Mouse (Mus musculus) mouse embryonic stem cell (cell line): ENCODE measurements around the gene Pde6d.

Experiments
- in situ Hi-C, 2 experiments: fragments of 300-500 bp; cut with MboI; formaldehyde crosslinking; loops; 1 replicate in 1 of 2; 3 replicates in 1 of 2; pipeline ENCODE4 v1.14.3; 2019 to 2020; ENCODE audit warnings: low sequenced_read_pairs in 2 of 2, low pct_unique_long_range_greater_than_20kb in 1 of 2, mixed read lengths in 1 of 2; ENCODE audit not compliant: unreplicated experiment in 1 of 2

Gene Pde6d

DNA sequence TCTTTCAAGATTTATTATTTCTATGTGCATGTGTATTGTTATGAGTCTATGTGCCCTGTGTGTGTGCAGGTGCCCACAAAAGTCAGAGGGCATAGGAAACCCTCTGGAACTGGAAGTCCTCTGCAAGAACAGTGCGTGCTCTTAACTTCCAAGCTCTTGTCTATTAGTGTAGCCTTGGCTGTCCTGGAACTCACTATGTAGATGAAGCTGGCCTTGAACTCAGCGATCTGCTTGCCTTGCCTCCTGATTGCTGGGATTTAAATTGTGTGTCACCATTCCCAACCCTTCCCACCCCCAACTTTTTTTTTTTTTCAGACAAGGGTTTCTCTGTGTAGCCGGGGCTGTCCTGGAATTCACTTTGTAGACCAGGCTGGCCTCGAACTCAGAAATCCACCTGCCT is 86.1 kb downstream of the Pde6d start:
- in situ Hi-C loops, result no loop called here

DNA sequence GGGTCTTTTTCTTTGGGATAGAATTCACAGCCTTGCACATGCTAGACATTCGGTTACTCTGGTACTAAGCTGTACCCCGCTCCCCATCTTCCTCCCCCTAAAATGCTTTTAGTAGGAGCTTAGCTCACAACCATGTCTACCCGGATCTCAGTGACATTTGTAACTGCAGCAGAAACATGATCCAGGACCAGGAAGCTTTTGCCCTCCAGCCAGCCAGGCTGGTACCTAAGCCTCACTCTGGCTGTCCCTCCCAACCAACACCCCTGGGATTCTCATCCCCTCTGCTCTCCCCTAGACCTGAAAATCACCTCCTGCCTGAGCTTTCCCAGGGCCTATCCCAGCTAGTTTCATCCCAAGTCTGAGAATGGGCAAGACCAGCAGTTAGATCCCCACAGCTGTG is 88.6 kb downstream of the Pde6d start:
- in situ Hi-C loops, result no loop called here
